Mouse (Mus musculus): ENCODE measurements at regions not wholly inside any gene's neighbourhood (a gene's known extent, or its start where the extent isn't known, plus 50 kb on each side); places are given as distances from the start of the nearest gene placed in this dataset.

- TF ChIP-seq CTCF (IDR thresholded peaks at IDR 0.05; ENCODE audit: low read depth, low read length) (no peak), POLR2A (IDR thresholded peaks at IDR 0.05; ENCODE audit: extremely low read depth, insufficient read depth, low read length) (no peak)
These were observed 88.6 kb upstream of the Gm5148 start for GRCm38 (mm10) chr3:37812936-37813335.
